Mouse (Mus musculus) stomach, embryonic 14.5 days (tissue): ENCODE results near the gene 4930402K13Rik. TPM values are rescaled to one million over a fixed set of nuclear protein-coding genes. Genes with fewer than 3 reads are reported as not detected.
"Not testable (repeated sequence)": the region's sequence is repeated elsewhere in the genome, so short reads cannot be mapped to it uniquely, and the experiment has no call there.

Experiments used
- ATAC-seq: fragments of 200-750 bp; cut with Nextera tagmentation; 2 replicates; pipeline ENCODE4 v1.8.0; 2017; ENCODE audit warnings: low read depth, moderate TSS enrichment; ENCODE audit not compliant: insufficient number of reproducible peaks, insufficient read depth, low FRiP score
- H3K27ac ChIP-seq: fragments of 300-500 bp; sonication (generic); 2 replicates; pipeline ENCODE4 v1.5.1; 2014; ENCODE audit warnings: mild to moderate bottlenecking, low read length, moderate library complexity, mixed read lengths
- H3K27me3 ChIP-seq: fragments of 300-500 bp; sonication (generic); 2 replicates; pipeline ENCODE4 v1.6.1; 2014; ENCODE audit warnings: low read length, control low read depth, mixed read lengths; ENCODE audit not compliant: control insufficient read depth, insufficient read depth
- H3K36me3 ChIP-seq: fragments of 300-500 bp; sonication (generic); 2 replicates; pipeline ENCODE4 v1.6.1; 2014; ENCODE audit warnings: mild to moderate bottlenecking, control low read depth, low read length, moderate library complexity, mixed read lengths; ENCODE audit not compliant: control insufficient read depth, insufficient read depth
- H3K4me1 ChIP-seq: fragments of 300-500 bp; sonication (generic); 2 replicates; pipeline ENCODE4 v1.6.1; 2014; ENCODE audit warnings: low read length, control low read depth, mixed read lengths; ENCODE audit not compliant: control insufficient read depth, insufficient read depth
- H3K4me2 ChIP-seq: fragments of 300-500 bp; sonication (generic); replicated peaks from 2 replicates; pipeline ENCODE4 v1.6.1; 2014; ENCODE audit warnings: low read depth, low read length, control low read depth
- H3K4me3 ChIP-seq: fragments of 300-500 bp; sonication (generic); 2 replicates; pipeline ENCODE4 v1.5.1; 2014; ENCODE audit warnings: low read depth, low read length, control low read depth
- H3K9ac ChIP-seq: fragments of 300-500 bp; sonication (generic); replicated peaks from 2 replicates; pipeline ENCODE4 v1.6.1; 2014; ENCODE audit warnings: low read depth, mild to moderate bottlenecking, control low read depth, low read length, moderate library complexity, mixed read lengths
- H3K9me3 ChIP-seq: fragments of 300-500 bp; sonication (generic); 2 replicates; pipeline ENCODE4 v1.6.1; 2016; ENCODE audit warnings: low read depth, low read length, control low read depth; ENCODE audit not compliant: control insufficient read depth
- WGBS: fragments of 180-500 bp; shearing (Covaris S2); extraction: QIAGEN DNeasy Blood & Tissue Kit; methylation state at CpG from one replicate; pipeline ENCODE4 v1.1.7; 2014; 5-methylcytosine and 5-hydroxymethylcytosine counted together
- polyA plus RNA-seq: library from polyadenylated mRNA; unstranded; fragments of >200 nt; fragmentation: Nextera tagmentation; extraction: Ambion mirVana; gene quantifications from 2 replicates; pipeline ENCODE4 v1.2.1, GENCODE M21; 2014

Gene 4930402K13Rik
- not detected in 2 replicates for polyA plus RNA-seq

GRCm38 (mm10) chrX:9104262-9104661, at the start of gene 4930402K13Rik:
4930402K13Rik (plus strand) TSS chrX:9104562.
- Histone ChIP-seq H3K36me3 (no peaks in the 10 kb centered on the region), H3K9me3 (no peaks in the 10 kb centered on the region), H3K4me3 (no peak within 1 kb of the TSS), H3K27me3 (no peaks in the 10 kb centered on the region), H3K4me2 (no peak within 1 kb of the TSS), H3K4me1 (no peaks in the 10 kb centered on the region), H3K27ac (no peak within 1 kb of the TSS), H3K9ac (no peak within 1 kb of the TSS)
- WGBS: 89% methylated on average over 6 of the region's 6 CpGs
- no peak for ATAC-seq

- not testable (repeated sequence) for ATAC-seq
These were observed 43.4 kb upstream of the 4930402K13Rik start for GRCm38 (mm10) chrX:9060952-9061351.

GRCm38 (mm10) chrX:9062101-9062500, 42.3 kb upstream of the 4930402K13Rik start:
- H3K9ac ChIP-seq: no peak overlapping the region
- H3K27ac ChIP-seq: no peak overlapping the region
- H3K27me3 ChIP-seq: no peaks in the 10 kb centered on the region
- H3K4me1 ChIP-seq: no peaks in the 10 kb centered on the region
- no peaks in the 10 kb centered on the region for H3K36me3 ChIP-seq
- no peak overlapping the region for H3K4me3 ChIP-seq
- H3K4me2 ChIP-seq: no peak overlapping the region
- H3K9me3 ChIP-seq: no peaks in the 10 kb centered on the region
- ATAC-seq: no peak
- 93% methylated on average over 4 of the region's 4 CpGs for WGBS

More at GRCm38 (mm10) chrX:9060952-9061351, 43.4 kb upstream of the 4930402K13Rik start:
- WGBS: 23% methylated on average over 6 of the region's 9 CpGs
- H3K4me2 ChIP-seq, H3K4me1 ChIP-seq, H3K9me3 ChIP-seq, H3K4me3 ChIP-seq, H3K9ac ChIP-seq, H3K36me3 ChIP-seq, H3K27me3 ChIP-seq, H3K27ac ChIP-seq: not testable (repeated sequence)

- H3K36me3 ChIP-seq, H3K9ac ChIP-seq, H3K27me3 ChIP-seq, H3K9me3 ChIP-seq, ATAC-seq, H3K4me1 ChIP-seq, H3K27ac ChIP-seq, H3K4me2 ChIP-seq, H3K4me3 ChIP-seq: not testable (repeated sequence)
- WGBS: 87% methylated on average over 11 of the region's 11 CpGs
These were observed 41.6 kb upstream of the 4930402K13Rik start, which contains the start of gene Fthl17f for GRCm38 (mm10) chrX:9062715-9063114. Fthl17f (plus strand) TSS chrX:9063015.

- ATAC-seq, H3K36me3 ChIP-seq: not testable (repeated sequence)
- 9% methylated on average over 8 of the region's 10 CpGs for WGBS
These were observed 26.7 kb upstream of the 4930402K13Rik start for GRCm38 (mm10) chrX:9077699-9078098.

GRCm38 (mm10) chrX:9095066-9095465, 9.3 kb upstream of the 4930402K13Rik start:
- not testable (repeated sequence) for H3K27ac ChIP-seq, H3K4me3 ChIP-seq, H3K4me2 ChIP-seq, H3K27me3 ChIP-seq, H3K36me3 ChIP-seq, H3K9me3 ChIP-seq, H3K9ac ChIP-seq, ATAC-seq, H3K4me1 ChIP-seq

More at GRCm38 (mm10) chrX:9077699-9078098, 26.7 kb upstream of the 4930402K13Rik start:
- not testable (repeated sequence) for H3K27me3 ChIP-seq, H3K27ac ChIP-seq, H3K4me1 ChIP-seq, H3K9me3 ChIP-seq, H3K9ac ChIP-seq, H3K4me3 ChIP-seq, H3K4me2 ChIP-seq

GRCm38 (mm10) chrX:9110381-9110780, 6.0 kb downstream of the 4930402K13Rik start:
- no peak overlapping the region for H3K4me2 ChIP-seq
- H3K4me3 ChIP-seq: no peak overlapping the region
- no peak overlapping the region for H3K27ac ChIP-seq
- no peaks in the 10 kb centered on the region for H3K4me1 ChIP-seq
- no peaks in the 10 kb centered on the region for H3K27me3 ChIP-seq
- no peaks in the 10 kb centered on the region for H3K9me3 ChIP-seq
- no peaks in the 10 kb centered on the region for H3K36me3 ChIP-seq
- no peak overlapping the region for H3K9ac ChIP-seq
- WGBS: 67% methylated on average over 2 of the region's 2 CpGs
- no peak for ATAC-seq

GRCm38 (mm10) chrX:9124928-9125327, 20.6 kb downstream of the 4930402K13Rik start:
- ATAC-seq: no peak
- Histone ChIP-seq H3K27me3 (no peaks in the 10 kb centered on the region), H3K9ac (no peak overlapping the region), H3K4me3 (no peak overlapping the region), H3K36me3 (no peaks in the 10 kb centered on the region), H3K27ac (no peak overlapping the region), H3K9me3 (no peaks in the 10 kb centered on the region), H3K4me2 (no peak overlapping the region), H3K4me1 (no peaks in the 10 kb centered on the region)
- WGBS: 70% methylated on average over 4 of the region's 4 CpGs

- 48% methylated on average over 7 of the region's 7 CpGs for WGBS
- no peaks in the 10 kb centered on the region for H3K4me1 ChIP-seq
- H3K9ac ChIP-seq: no peak overlapping the region
- no peaks in the 10 kb centered on the region for H3K9me3 ChIP-seq
- H3K27ac ChIP-seq: no peak overlapping the region
- H3K4me3 ChIP-seq: no peak overlapping the region
- no peaks in the 10 kb centered on the region for H3K36me3 ChIP-seq
- ATAC-seq: no peak
- no peak overlapping the region for H3K4me2 ChIP-seq
- H3K27me3 ChIP-seq: no peaks in the 10 kb centered on the region
These were observed 24.0 kb downstream of the 4930402K13Rik start for GRCm38 (mm10) chrX:9128317-9128831.
